Mouse (Mus musculus): ENCODE data around the gene Rnf39.

The Rnf39 gene

DNA sequence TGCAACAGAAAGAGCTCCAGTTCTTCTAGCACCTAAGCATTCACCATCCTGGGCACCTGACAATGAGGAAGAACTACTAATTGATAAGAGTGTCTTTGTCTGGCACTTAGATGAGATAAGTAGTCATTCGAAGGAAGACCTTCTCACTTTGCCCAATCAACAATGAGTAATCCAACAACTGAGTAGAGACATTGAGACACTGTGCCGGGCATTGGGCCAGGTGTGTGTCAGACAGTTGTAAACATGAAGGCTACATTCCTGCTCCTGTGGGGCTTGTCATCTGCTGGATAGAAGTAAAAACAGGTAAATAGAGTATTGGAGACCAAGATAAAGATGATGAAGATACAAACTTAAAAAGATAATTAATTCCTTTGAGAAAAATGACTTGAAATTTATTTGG lies 4.7 kb upstream of the Rnf39 start:
- ATAC-seq (ENCODE audit: low TSS enrichment) = no peak

DNA sequence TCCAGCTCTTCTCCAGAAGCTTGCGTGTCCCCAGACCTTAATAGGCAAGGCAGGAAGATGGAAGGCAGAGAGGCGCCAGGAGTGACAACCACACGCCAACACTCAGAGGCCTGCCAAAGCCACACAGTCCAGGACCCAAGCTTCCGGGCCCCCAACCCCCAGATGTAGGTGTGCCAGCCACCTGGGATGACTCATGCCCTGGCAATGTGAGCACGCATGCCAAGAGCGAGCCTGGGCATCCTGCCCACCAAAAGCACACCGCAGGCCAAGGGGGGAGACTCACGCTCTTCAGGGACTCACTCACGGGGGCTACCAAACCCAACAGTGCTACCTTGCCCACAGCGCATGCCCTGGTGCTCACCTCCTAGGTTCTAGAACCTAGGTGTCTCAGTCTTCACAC lies 327 bp upstream of the Rnf39 start:
- ATAC-seq (ENCODE audit: low TSS enrichment) = peak; percentile 62

DNA sequence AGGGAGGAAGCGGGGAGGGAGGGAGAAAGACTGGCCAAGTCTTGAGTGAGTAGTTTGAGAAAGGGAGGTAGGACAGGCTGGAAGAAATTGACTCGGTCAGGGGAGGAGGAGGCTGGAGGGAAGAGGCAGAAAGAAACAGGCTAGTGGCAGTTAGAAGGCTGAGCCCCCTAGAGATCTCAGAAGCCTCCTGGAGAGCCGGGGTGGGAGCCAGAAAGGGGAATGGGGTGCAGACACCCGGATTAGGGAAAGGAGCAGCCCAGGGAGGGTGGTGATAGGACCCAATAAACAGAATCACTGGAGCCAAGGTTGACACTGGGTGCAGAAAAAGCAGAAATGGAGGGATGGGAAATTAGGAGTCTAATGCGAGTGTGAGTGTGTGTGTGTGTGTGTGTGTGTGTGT lies 973 bp downstream of the Rnf39 start:
- no peak for ATAC-seq (ENCODE audit: low TSS enrichment)

DNA sequence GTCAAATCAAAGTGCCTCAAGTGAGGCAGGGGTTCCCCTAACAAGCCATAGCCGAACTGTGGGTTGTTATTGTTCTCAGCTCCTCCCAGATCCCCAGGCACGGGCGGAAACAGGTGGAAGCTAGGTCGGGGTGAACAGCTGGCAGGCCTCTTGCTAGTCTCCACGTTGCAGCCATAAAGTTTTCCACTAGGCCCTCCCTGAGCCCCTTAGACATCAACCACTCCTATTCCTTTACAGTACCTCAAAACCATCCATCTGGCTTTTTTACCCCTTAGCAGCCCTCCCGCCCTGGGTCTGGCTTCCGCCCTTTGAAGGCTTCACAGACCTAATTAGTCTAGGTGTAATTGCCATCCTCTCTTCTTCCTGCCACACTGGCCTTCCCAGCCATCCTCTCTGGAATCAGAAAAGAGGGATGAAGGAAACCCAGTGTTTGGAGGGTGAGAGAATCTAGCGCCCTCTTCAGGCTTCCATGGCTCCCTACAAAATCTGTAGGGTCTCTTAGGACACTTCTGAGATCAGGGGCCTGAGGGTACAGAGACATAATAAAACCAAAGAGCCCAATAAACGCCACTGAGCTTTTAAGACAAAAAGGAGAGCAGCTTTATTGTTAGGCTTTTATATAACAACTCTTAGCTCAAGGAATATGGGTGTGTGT lies 1.5 kb downstream of the Rnf39 start:
- ATAC-seq (ENCODE audit: low TSS enrichment) = no peak

DNA sequence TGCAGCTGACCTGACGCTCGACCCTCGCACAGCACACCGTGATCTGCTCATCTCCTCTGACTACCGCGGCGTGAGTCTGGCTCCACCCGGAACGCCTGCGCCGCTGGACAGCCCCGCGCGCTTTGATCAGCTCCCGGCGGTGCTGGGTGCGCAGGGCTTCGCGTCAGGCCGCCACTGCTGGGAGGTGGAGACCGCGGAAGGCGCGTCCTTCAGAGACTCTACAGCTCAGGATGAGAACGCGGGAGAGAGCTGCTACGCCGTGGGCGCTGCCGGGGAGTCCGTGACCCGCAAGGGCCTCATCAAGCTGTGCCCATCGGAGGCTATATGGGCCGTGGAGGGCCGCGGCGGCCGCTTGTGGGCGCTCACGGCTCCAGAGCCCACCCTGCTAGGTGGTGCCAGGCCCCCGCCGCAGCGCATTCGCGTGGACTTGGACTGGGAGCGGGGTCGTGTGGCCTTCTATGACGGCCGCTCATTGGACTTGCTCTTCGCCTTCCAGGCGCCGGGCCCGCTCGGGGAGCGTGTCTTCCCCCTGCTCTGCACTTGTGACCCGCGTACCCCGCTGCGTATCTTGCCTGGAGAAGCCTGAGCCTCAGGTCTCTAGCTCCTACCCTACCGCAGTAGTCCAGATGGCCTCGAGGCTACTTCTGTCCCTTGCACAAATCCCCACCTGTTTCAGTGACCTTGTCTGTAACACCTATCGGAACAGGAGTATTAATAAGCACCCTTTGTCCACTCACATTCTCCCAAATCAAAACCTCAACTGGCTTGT lies 4.5 kb downstream of the Rnf39 start:
- peak; percentile 22; the same call in 1 of the 2 replicates for ATAC-seq (ENCODE audit: low TSS enrichment)

DNA sequence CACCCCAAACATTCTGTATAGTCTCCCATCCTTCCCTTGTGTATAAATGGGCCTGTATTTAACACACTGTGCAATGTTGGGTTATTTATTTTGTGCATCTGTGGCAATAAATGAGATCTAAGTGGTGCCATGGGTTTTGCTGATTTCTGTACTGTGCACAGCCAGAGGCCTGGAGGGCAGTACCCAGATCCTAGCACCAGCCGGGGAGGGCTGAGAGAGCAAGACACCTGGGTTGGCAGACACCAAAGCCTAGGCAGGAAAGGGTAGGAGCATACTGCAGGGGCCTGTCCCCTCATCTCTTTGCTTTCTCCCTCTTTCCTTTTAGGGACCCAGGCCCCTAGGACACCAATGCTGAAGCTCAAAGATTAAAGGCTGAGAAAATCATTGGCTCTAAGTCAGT lies 5.6 kb downstream of the Rnf39 start:
- no peak for ATAC-seq (ENCODE audit: low TSS enrichment)

DNA sequence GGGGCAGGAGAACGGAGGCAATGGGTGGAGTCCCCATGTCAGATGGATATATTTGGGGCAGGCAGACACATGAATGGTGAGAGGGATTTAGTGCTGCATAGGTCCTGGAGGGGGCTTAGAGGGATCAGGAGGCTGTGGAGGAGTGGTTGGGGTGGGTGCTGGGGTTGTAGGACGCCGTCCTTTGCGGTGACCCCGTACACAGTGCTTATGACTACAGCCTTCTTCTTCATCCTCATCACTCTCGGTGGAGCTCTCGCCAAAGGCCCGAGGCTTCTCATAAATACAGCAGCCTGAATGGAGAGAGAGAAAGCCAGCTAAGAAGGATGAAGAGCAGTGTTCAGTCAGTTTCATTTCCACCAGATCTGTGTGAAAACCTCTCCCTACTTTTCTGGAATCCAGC lies 6.5 kb downstream of the Rnf39 start:
- ATAC-seq (ENCODE audit: low TSS enrichment) = no peak

DNA sequence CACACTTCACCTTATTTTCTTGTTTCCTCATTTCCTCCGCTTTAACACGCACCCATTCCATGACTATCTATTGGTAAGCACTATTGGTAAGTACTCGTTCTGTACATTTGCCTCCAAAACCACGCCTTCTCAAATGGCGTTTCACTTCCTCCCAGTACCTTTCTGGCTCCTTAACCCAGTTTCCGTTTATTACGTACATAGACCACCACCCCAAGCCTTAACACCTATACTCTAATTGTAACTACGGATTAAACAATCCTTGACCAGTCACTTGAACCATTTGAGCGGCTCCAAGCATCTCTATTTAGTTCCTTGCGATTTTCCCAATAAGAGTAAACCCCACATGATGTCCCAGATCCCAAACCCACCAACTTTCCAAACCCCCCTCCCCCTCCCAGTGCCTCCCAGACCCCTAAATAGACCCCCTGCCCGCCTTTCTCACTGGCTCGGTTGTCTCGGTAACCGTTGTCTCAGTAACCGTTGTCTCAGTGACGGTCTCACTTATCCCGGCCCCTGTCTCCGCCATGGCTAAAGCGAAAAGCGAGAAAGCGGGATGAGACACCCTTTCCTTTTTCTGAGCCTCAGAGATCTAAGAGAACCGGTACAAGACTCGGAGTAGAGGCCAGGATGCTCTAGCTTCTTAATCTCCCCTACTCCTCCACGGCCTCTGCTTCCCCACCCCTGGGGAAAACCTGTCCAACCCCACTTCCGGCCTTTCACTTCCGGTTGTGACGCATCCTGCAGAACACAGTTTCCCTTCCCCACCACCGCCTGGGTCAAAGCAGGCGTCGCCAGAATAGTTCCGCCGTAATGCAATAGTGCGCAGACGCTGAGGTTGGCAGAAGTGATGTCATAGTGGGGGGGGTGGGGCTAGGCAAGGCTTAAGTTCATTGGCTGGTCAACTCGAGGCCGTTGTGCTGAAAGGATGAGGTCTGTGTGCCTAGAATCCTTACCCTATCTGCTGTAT lies 8.5 kb downstream of the Rnf39 start, which contains the start of gene Ppp1r11:
Gene Ppp1r11, minus strand, starts transcription at position 761 of the 967 bp plus-strand sequence.
- ATAC-seq (ENCODE audit: low TSS enrichment) = peak; percentile 92

DNA sequence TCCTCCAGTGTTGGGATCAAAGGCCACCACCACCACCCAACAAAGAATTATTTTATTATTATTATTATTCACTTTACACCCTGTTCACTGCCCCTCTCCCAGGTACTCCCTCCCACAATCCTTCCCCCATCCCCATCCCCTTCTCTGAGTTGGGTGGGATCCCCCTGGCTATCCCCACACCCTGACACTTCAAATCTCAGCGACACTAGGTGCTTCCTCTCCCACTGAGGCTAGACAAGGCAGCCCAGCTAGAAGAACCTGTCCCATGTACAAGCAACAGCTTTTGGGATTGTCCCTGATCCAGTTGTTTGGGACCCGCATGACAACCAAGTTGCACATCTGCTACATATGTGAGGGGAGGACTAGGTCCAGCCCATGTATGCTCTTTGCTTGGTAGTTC lies 9.9 kb downstream of the Rnf39 start:
- no peak for ATAC-seq (ENCODE audit: low TSS enrichment)

DNA sequence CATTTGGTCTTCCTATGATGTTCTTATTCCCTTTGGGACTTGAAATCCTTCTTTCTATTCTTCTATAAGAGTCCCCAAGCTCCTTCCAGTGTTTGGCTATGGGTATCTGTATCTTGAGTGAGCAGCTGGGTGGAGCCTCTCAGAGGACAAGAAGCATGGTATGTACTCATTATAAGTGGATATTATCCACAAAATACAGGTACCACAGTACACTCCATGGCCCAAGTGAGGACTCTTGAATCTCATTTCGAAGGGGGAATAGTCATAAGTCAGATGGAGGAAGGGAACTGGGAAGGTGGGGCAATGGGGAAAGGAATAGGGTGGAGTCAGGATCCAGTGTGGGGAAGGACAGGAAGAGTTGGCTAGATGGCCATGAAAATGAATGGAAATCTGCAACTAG lies 10.3 kb downstream of the Rnf39 start:
- no peak for ATAC-seq (ENCODE audit: low TSS enrichment)

DNA sequence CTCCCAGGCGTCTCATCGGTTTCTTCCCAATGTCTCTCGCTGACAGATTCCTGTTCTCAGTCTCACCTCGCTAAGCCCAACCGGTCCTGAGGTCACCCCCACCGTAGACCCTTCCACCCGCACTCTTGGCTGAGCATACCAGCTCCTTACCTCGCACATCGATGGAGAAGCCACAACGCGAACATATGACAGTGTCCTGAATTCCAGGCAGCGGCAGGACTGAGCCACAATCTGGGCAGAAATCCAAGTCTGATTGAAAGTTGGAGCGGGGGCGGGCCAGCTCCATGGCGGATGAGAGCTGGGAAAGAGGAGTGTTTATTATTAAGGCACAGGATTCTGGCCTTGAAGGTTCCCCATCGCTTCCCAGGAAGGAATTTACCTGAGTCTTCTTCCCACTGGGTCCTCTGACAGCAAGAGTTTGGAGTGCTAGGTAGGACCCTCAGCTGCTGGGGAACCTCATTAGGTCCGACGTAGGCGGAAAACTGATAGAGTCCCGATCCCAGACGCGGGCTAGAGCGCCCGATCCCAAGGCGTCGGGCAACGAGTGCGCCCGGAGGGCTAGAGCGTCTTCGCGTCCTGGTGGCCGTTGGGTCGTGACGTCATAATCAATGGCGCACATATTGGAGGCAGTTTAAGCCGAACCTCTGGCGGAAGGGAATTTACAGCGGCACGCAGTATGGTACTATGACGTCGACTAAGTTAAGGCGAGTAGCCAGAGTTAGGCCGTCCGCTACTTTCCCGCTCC lies 15.5 kb downstream of the Rnf39 start, which contains the start of the genes Znrd1 and Znrd1as:
Gene Znrd1, minus strand, starts transcription at position 561 of the 745 bp plus-strand sequence.
Gene Znrd1as, plus strand, starts transcription at position 594 of the 745 bp plus-strand sequence.
- peak; percentile 97 for ATAC-seq (ENCODE audit: low TSS enrichment)

DNA sequence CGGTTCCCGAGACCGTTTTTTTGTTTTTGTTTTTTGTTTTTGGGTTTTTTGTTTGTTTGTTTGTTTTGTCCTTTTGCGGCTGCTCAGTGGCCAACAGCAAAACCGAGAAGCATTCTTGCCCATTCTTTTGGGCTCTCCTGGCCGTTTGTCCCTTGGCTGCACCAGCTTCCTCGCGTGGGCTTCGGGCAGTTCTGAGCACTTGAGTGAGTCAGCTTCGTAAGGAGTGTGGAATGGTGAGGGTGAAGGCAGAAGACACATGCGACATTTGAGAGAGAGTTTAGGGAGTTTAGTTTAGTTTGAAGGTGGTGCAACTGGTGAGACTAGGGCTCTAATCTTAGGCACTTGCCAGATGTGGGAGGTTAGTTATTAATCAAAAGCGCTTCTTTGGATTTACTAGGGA lies 16.2 kb downstream of the Rnf39 start:
- ATAC-seq (ENCODE audit: low TSS enrichment) = peak; percentile 22; the same call in 1 of the 2 replicates

DNA sequence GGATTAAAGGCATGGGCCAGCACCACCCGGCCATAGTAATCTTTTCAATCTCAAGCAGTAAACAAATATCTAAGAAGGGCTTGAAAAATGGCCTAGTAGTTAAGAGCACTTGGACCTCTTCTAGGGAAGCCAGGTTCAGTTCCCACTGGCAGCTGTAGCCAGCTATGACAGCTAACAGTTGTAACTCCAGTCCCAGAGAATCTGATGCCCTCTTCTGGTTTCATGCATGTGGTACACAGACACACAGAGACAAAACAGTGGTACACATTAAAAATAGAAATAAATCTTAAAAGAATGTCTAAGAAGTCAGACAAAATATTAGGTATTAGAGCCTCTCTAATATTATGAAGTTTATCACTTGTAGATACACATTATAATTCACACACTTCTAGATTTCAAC lies 18.4 kb downstream of the Rnf39 start:
- no peak for ATAC-seq (ENCODE audit: low TSS enrichment)

DNA sequence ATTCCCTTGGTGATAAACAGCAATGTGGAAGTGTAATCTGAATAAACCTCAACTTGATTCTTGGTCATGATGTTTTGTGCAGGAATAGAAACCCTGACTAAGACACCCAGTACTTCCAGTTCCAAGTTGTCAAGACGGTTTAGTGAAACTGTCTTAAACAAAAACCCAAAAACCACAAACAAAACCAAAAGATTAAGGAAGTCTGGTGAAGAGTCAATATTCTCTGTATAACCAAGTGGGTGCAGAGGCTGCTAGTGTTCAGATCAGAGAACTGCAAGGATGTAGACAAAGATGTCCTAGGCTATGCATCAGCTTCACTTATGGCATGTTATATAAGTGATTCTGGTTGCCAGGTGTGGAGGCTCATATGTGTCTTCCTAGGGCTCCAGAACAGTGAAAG lies 24.2 kb downstream of the Rnf39 start:
- ATAC-seq (ENCODE audit: low TSS enrichment) = no peak

DNA sequence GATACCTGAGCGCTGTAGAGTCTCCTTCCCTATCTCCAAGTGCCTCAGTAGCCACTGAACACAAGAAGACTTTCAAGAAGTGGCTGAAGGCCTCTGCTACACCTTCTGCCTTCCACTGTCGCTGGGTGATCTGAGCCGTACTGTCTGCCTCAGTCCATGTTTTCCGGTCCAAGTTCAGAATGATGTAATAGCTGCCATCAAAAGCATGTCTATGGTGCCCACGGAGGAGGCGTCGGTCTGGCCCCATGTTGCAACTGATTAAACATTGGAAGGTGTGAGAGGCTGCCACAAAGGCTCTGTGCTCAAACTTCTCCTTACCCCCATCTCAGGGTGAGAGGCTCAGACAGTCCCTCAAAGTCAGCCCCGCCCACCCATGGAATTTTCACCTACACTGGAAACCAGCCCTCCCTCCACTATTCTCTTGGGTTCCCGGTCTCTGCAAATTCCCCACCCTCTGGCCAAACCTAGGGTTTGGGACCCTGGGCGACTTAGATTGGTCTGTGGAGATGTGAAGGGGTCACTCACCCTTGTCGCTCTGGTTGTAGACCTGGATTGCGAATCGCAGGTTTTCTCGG lies 27.7 kb downstream of the Rnf39 start:
- no peak for ATAC-seq (ENCODE audit: low TSS enrichment)

DNA sequence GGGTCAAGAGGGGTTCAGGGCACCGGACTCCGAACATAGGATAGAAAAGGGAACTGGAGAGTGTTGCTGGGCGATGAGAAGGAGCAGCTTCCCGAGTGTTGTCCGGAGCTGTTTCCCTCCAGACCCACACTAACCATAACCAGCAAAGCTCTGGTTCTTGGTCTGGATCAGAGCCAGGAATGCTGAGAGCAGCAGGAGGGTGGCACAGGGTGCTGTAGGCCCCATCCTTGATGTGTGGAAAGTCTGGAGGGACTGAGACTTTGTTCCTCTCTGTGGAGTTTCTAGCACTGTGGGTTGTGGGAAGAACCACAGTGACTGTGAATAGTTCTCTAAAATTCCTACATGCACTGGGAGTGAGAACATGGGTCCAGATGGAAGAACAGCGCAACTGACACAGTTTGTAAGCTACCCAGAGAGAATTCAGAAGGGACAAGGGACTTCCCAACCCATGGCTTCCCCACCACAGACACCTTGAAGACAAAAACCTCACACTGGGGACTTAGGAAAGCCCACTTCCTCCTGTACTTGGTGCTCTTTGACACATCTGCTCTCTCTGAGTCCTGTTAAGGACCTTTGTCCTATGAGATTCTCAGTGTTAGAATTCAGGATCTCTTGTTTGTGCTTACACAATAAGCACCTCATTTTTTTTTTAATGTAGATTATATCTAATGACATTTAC lies 28.6 kb downstream of the Rnf39 start:
- ATAC-seq (ENCODE audit: low TSS enrichment) = peak; percentile 93

DNA sequence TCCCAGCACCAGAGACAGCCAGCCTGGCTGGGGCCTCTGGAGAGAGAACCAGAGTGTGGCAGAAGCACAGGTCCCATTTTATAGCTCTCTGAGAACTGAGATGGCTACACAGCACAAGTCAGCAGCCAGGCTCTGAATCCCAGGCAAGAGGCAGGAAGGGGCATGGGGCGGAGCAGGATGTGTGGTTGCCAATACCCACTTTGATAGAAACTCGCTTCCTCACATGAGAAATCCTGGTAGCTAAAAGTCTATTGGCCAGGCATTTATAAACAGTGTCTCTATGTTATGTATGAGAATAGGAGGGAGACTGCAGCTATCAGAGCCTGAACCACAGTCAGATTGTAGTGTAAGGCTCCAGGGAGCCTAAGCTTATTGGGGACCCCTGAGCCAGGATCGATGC lies 30.1 kb downstream of the Rnf39 start:
- ATAC-seq (ENCODE audit: low TSS enrichment) = no peak

DNA sequence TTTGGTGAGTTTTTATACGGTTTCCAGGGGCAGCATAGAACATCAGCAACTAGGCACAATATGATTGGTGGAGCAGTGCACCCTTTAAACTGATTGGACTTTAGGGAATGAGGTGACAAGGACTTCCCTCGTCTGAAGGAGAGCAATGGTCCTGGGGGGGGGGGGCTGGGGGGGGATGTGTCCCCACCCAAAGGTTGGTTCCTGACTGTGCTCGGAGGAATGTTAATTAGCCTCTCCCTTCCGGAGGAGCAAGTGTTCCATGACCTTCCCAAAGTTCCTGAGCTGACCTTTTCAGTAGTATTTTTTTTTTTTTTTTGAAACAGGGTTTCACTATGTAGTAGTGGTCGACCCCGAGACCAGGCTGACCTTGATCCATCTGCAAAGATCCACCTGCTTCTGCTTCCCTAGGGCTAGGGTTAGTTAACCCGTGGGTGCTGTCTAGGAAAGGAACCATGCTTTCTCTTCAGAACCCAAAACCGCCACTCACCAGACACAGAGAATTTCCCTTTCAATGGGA lies 30.6 kb downstream of the Rnf39 start:
- no peak for ATAC-seq (ENCODE audit: low TSS enrichment)

DNA sequence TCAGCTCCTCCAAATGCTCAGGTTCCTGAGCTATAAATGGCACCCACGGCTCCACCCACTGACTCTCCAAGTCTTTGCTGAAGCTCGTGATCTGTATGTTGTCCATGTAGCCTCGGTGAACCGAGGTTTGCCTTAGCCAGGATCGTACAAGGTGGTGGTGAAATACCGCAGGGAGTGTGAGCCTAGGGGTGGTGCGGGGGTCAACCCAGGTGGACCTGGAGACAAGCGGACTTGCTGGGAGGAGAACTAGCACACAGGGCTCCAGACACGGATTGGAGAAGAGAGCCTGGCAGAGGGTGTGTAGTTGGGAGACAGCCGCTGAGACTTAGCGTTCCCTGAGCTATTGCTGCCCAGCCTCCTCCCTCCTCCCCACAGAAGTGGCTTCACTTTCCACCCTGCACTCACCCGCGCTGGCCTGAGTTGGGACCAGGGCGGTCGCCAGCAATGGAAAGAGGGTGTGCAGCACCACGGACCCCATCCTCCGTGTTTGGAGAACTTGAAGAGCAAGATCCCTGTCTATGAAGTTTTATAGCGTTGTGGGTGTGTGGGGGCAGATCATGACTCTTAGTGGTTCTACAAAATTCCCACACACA lies 38.6 kb downstream of the Rnf39 start, which contains the start of gene 2410137M14Rik:
Gene 2410137M14Rik, minus strand, starts transcription at position 17 of the 593 bp plus-strand sequence.
- ATAC-seq (ENCODE audit: low TSS enrichment) = peak; percentile 91

DNA sequence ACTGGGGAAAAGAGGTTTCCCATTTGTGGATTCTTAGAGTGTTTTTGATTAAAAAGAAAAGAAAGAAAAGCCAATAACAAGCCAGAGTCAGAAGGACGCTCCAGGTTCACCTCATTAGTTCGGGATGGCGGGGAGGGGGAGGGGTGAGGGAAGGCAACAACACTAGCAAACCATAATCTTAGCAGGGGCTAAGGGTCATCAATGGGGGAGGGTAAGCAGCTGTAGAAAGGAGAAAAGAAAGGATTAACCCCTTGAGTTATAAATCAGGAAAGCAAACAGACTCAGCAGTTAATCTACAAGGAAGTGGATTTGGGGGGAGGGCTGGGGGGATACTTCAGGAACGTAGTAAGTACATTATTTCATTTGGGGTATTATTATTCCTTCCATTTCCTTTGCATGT lies 39.1 kb downstream of the Rnf39 start:
- no peak for ATAC-seq (ENCODE audit: low TSS enrichment)
